Mouse (Mus musculus) G1E (cell line): ENCODE measurements around the gene Nexn.

Experiments used
- CTCF ChIP-seq: IDR thresholded peaks from 2 replicates; pipeline ENCODE4 v1.5.1; 2012; ENCODE audit warnings: low read depth, low read length, inconsistent platforms, mixed read lengths
- GATA1 ChIP-seq: IDR thresholded peaks from 2 replicates; pipeline ENCODE4 v1.6.1; 2012; ENCODE audit warnings: borderline replicate concordance, low read length, inconsistent platforms, mixed read lengths
- GATA2 ChIP-seq: IDR thresholded peaks from 2 replicates; pipeline ENCODE4 v1.6.1; 2012; ENCODE audit warnings: low read depth, low read length, inconsistent platforms, borderline replicate concordance
- POLR2AphosphoS5 ChIP-seq: IDR thresholded peaks from 2 replicates; pipeline ENCODE4 v1.6.1; 2012; ENCODE audit warnings: low read depth, low read length, inconsistent platforms; ENCODE audit not compliant: insufficient replicate concordance
- TAL1 ChIP-seq: conservative IDR thresholded peaks from 2 replicates; pipeline ENCODE4 v1.6.1; 2012; ENCODE audit warnings: low read depth, low read length, inconsistent platforms, mixed read lengths

- TF ChIP-seq CTCF, result no peak
- no peak for TF ChIP-seq GATA1
- TF ChIP-seq POLR2AphosphoS5, result no peak
- no peak for TF ChIP-seq TAL1
- TF ChIP-seq GATA2, result no peak
Measured at GRCm38 (mm10) chr3:152201181-152201580, 65.0 kb downstream of the Nexn start.
